Mouse (Mus musculus): ENCODE measurements around the gene Ly6g5b. TPM values are rescaled to one million over a fixed set of nuclear protein-coding genes. Genes with fewer than 3 reads are reported as not detected.

Ly6g5b gene
- polyA plus RNA-seq, 1 experiment from 2014 or later, result 0.63 TPM

GRCm38 (mm10) chr17:35121871-35122303 lies 6.7 kb upstream of the Ly6g5b start, which contains the start of gene Csnk2b:
Gene Csnk2b, minus strand, starts transcription at chr17:35122053.
- Histone ChIP-seq H3K4me2 (ENCODE audit: low read depth, low read length) (peak within 1 kb of the TSS; percentile 88), H3K27ac (ENCODE audit: low read length) (peak within 1 kb of the TSS; percentile 92), H3K27me3 (ENCODE audit: control insufficient read depth, insufficient read depth, low read length) (no peaks in the 10 kb centered on the region), H3K4me3 (ENCODE audit: low read length) (peak within 1 kb of the TSS; percentile 78), H3K4me1 (ENCODE audit: control insufficient read depth, insufficient read depth, low read length) (peaks cover 20% of the 10 kb centered on the region), H3K36me3 (ENCODE audit: control insufficient read depth, insufficient read depth) (peaks cover 22% of the 10 kb centered on the region), H3K9me3 (replicated peaks; ENCODE audit: control insufficient read depth, low read length) (no peaks in the 10 kb centered on the region), H3K9ac (ENCODE audit: low read length) (peak within 1 kb of the TSS; percentile 88)
- no peak; the same call in 1 of the 2 replicates for ATAC-seq (replicated peaks; ENCODE audit: extremely low read depth, insufficient read depth, low FRiP score)
- WGBS, result 0% methylated on average over 19 of the region's 19 CpGs

- ATAC-seq (replicated peaks; ENCODE audit: extremely low read depth, insufficient read depth, low FRiP score), result peak; percentile 96
- no peaks in the 10 kb centered on the region for H3K9me3 ChIP-seq (replicated peaks; ENCODE audit: control insufficient read depth, low read length)
- H3K4me2 ChIP-seq (ENCODE audit: low read depth, low read length), result peak within 1 kb of the TSS; percentile 88
- under 1% methylated on average over 50 of the region's 50 CpGs for WGBS
- H3K4me1 ChIP-seq (ENCODE audit: control insufficient read depth, insufficient read depth, low read length), result peaks cover 19% of the 10 kb centered on the region
- H3K9ac ChIP-seq (ENCODE audit: low read length), result peak within 1 kb of the TSS; percentile 88
- peak within 1 kb of the TSS; percentile 92 for H3K27ac ChIP-seq (ENCODE audit: low read length)
- peaks cover 26% of the 10 kb centered on the region for H3K36me3 ChIP-seq (ENCODE audit: control insufficient read depth, insufficient read depth)
- H3K4me3 ChIP-seq (ENCODE audit: low read length), result peak within 1 kb of the TSS; percentile 78
- no peaks in the 10 kb centered on the region for H3K27me3 ChIP-seq (ENCODE audit: control insufficient read depth, insufficient read depth, low read length)
Observed at GRCm38 (mm10) chr17:35121143-35121799, 6.0 kb upstream of the Ly6g5b start, which contains the start of gene Gpank1. Gene Gpank1, plus strand, starts transcription at chr17:35121455.

GRCm38 (mm10) chr17:35120745-35121142 lies 5.5 kb upstream of the Ly6g5b start:
- peak overlapping the region; percentile 78 for H3K4me3 ChIP-seq (ENCODE audit: low read length)
- peak overlapping the region; percentile 72 for H3K27ac ChIP-seq (ENCODE audit: low read length)
- no peaks in the 10 kb centered on the region for H3K27me3 ChIP-seq (ENCODE audit: control insufficient read depth, insufficient read depth, low read length)
- peak overlapping the region; percentile 78 for H3K9ac ChIP-seq (ENCODE audit: low read length)
- under 1% methylated on average over 33 of the region's 33 CpGs for WGBS
- H3K4me1 ChIP-seq (ENCODE audit: control insufficient read depth, insufficient read depth, low read length), result peaks cover 18% of the 10 kb centered on the region
- ATAC-seq (replicated peaks; ENCODE audit: extremely low read depth, insufficient read depth, low FRiP score), result 0 out of 2 replicates have a peak, but pooled peaks have one; percentile 4
- H3K36me3 ChIP-seq (ENCODE audit: control insufficient read depth, insufficient read depth), result peaks cover 31% of the 10 kb centered on the region
- peak overlapping the region; percentile 88 for H3K4me2 ChIP-seq (ENCODE audit: low read depth, low read length)
- H3K9me3 ChIP-seq (replicated peaks; ENCODE audit: control insufficient read depth, low read length), result no peaks in the 10 kb centered on the region

GRCm38 (mm10) chr17:35111774-35112173 lies 3.5 kb downstream of the Ly6g5b start:
- H3K9ac ChIP-seq (ENCODE audit: low read length), result no peak overlapping the region
- H3K4me3 ChIP-seq (ENCODE audit: low read length), result no peak overlapping the region
- no peaks in the 10 kb centered on the region for H3K4me1 ChIP-seq (ENCODE audit: control insufficient read depth, insufficient read depth, low read length)
- 68% methylated on average over 9 of the region's 9 CpGs for WGBS
- peaks cover 11% of the 10 kb centered on the region for H3K36me3 ChIP-seq (ENCODE audit: control insufficient read depth, insufficient read depth)
- peak; percentile 24; the same call in 1 of the 2 replicates for ATAC-seq (replicated peaks; ENCODE audit: extremely low read depth, insufficient read depth, low FRiP score)
- H3K9me3 ChIP-seq (replicated peaks; ENCODE audit: control insufficient read depth, low read length), result no peaks in the 10 kb centered on the region
- no peaks in the 10 kb centered on the region for H3K27me3 ChIP-seq (ENCODE audit: control insufficient read depth, insufficient read depth, low read length)
- H3K4me2 ChIP-seq (ENCODE audit: low read depth, low read length), result peak overlapping the region; percentile 22
- peak overlapping the region; percentile 48; the same call in 1 of the 2 replicates for H3K27ac ChIP-seq (ENCODE audit: low read length)

GRCm38 (mm10) chr17:35108097-35108496 lies 7.1 kb downstream of the Ly6g5b start, which contains the start of gene Ly6g5c:
Gene Ly6g5c, plus strand, starts transcription at chr17:35108279.
- 77% methylated on average over 6 of the region's 6 CpGs for WGBS
- ATAC-seq (replicated peaks; ENCODE audit: extremely low read depth, insufficient read depth, low FRiP score), result no peak
- H3K27me3 ChIP-seq (ENCODE audit: control insufficient read depth, insufficient read depth, low read length), result no peaks in the 10 kb centered on the region

GRCm38 (mm10) chr17:35106522-35106921 lies 8.7 kb downstream of the Ly6g5b start:
- Histone ChIP-seq H3K36me3 (ENCODE audit: control insufficient read depth, insufficient read depth) (peaks cover 6% of the 10 kb centered on the region), H3K4me2 (ENCODE audit: low read depth, low read length) (no peak overlapping the region), H3K27ac (ENCODE audit: low read length) (no peak overlapping the region), H3K4me3 (ENCODE audit: low read length) (no peak overlapping the region), H3K4me1 (ENCODE audit: control insufficient read depth, insufficient read depth, low read length) (peaks cover 6% of the 10 kb centered on the region; the same call in 1 of the 2 replicates), H3K27me3 (ENCODE audit: control insufficient read depth, insufficient read depth, low read length) (no peaks in the 10 kb centered on the region), H3K9ac (ENCODE audit: low read length) (no peak overlapping the region), H3K9me3 (replicated peaks; ENCODE audit: control insufficient read depth, low read length) (no peaks in the 10 kb centered on the region)
- no peak for ATAC-seq (replicated peaks; ENCODE audit: extremely low read depth, insufficient read depth, low FRiP score)
- 64% methylated on average over 3 of the region's 3 CpGs for WGBS

More at GRCm38 (mm10) chr17:35108097-35108496, 7.1 kb downstream of the Ly6g5b start, which contains the start of gene Ly6g5c:
- Histone ChIP-seq H3K36me3 (ENCODE audit: control insufficient read depth, insufficient read depth) (no peaks in the 10 kb centered on the region), H3K4me1 (ENCODE audit: control insufficient read depth, insufficient read depth, low read length) (peaks cover 3% of the 10 kb centered on the region; the same call in 1 of the 2 replicates), H3K9me3 (replicated peaks; ENCODE audit: control insufficient read depth, low read length) (no peaks in the 10 kb centered on the region), H3K4me3 (ENCODE audit: low read length) (no peak within 1 kb of the TSS), H3K4me2 (ENCODE audit: low read depth, low read length) (no peak within 1 kb of the TSS), H3K9ac (ENCODE audit: low read length) (no peak within 1 kb of the TSS), H3K27ac (ENCODE audit: low read length) (no peak within 1 kb of the TSS)

GRCm38 (mm10) chr17:35105740-35106389 lies 9.4 kb downstream of the Ly6g5b start:
- Histone ChIP-seq H3K9me3 (replicated peaks; ENCODE audit: control insufficient read depth, low read length) (no peaks in the 10 kb centered on the region), H3K4me2 (ENCODE audit: low read depth, low read length) (no peak overlapping the region), H3K27me3 (ENCODE audit: control insufficient read depth, insufficient read depth, low read length) (no peaks in the 10 kb centered on the region), H3K27ac (ENCODE audit: low read length) (no peak overlapping the region), H3K9ac (ENCODE audit: low read length) (no peak overlapping the region), H3K4me1 (ENCODE audit: control insufficient read depth, insufficient read depth, low read length) (peaks cover 6% of the 10 kb centered on the region; the same call in 1 of the 2 replicates), H3K4me3 (ENCODE audit: low read length) (no peak overlapping the region), H3K36me3 (ENCODE audit: control insufficient read depth, insufficient read depth) (peaks cover 12% of the 10 kb centered on the region)
- no peak for ATAC-seq (replicated peaks; ENCODE audit: extremely low read depth, insufficient read depth, low FRiP score)
- 28% methylated on average over 13 of the region's 13 CpGs for WGBS

GRCm38 (mm10) chr17:35104754-35105153 lies 10.5 kb downstream of the Ly6g5b start:
- no peaks in the 10 kb centered on the region for H3K9me3 ChIP-seq (replicated peaks; ENCODE audit: control insufficient read depth, low read length)
- H3K27ac ChIP-seq (ENCODE audit: low read length), result no peak overlapping the region
- H3K4me1 ChIP-seq (ENCODE audit: control insufficient read depth, insufficient read depth, low read length), result peaks cover 6% of the 10 kb centered on the region; the same call in 1 of the 2 replicates
- no peak overlapping the region for H3K4me3 ChIP-seq (ENCODE audit: low read length)
- no peak overlapping the region for H3K4me2 ChIP-seq (ENCODE audit: low read depth, low read length)
- no peak overlapping the region for H3K9ac ChIP-seq (ENCODE audit: low read length)
- WGBS, result 54% methylated on average over 6 of the region's 6 CpGs
- no peaks in the 10 kb centered on the region for H3K27me3 ChIP-seq (ENCODE audit: control insufficient read depth, insufficient read depth, low read length)
- no peak for ATAC-seq (replicated peaks; ENCODE audit: extremely low read depth, insufficient read depth, low FRiP score)
- H3K36me3 ChIP-seq (ENCODE audit: control insufficient read depth, insufficient read depth), result peaks cover 18% of the 10 kb centered on the region

GRCm38 (mm10) chr17:35104079-35104478 lies 11.1 kb downstream of the Ly6g5b start:
- H3K4me1 ChIP-seq (ENCODE audit: control insufficient read depth, insufficient read depth, low read length), result peaks cover 6% of the 10 kb centered on the region; the same call in 1 of the 2 replicates
- ATAC-seq (replicated peaks; ENCODE audit: extremely low read depth, insufficient read depth, low FRiP score), result no peak
- no peak overlapping the region for H3K27ac ChIP-seq (ENCODE audit: low read length)
- no peak overlapping the region for H3K4me2 ChIP-seq (ENCODE audit: low read depth, low read length)
- WGBS, result 83% methylated on average over 7 of the region's 7 CpGs
- H3K36me3 ChIP-seq (ENCODE audit: control insufficient read depth, insufficient read depth), result peaks cover 22% of the 10 kb centered on the region
- H3K4me3 ChIP-seq (ENCODE audit: low read length), result no peak overlapping the region
- H3K9ac ChIP-seq (ENCODE audit: low read length), result no peak overlapping the region
- H3K27me3 ChIP-seq (ENCODE audit: control insufficient read depth, insufficient read depth, low read length), result no peaks in the 10 kb centered on the region
- H3K9me3 ChIP-seq (replicated peaks; ENCODE audit: control insufficient read depth, low read length), result no peaks in the 10 kb centered on the region
